Mouse (Mus musculus) heart, postnatal 25 days (tissue): Measurements from ENCODE around the gene Bid. TPM values are rescaled to one million over a fixed set of nuclear protein-coding genes. Genes with fewer than 3 reads are reported as not detected.
"Not testable (repeated sequence)": the region's sequence is repeated elsewhere in the genome, so short reads cannot be mapped to it uniquely, and the experiment has no call there.

Experiments used
- DNase-seq: peaks from one replicate; pipeline ENCODE4 v3.0.0; 2022; ENCODE audit warnings: low spot score
- intact Hi-C: fragments of 180-260 bp; cut with DNase I; formaldehyde crosslinking; loops from one replicate; pipeline ENCODE4 v1.15.1; 2025
- total RNA-seq, 2 experiments: library from RNA; stranded (reverse); gene quantifications; 2 replicates each; pipeline ENCODE4 v1.2.3; 2021

The Bid gene
- total RNA-seq, 2 experiments from 2014 or later: 0.89 to 1.2 TPM

DNA sequence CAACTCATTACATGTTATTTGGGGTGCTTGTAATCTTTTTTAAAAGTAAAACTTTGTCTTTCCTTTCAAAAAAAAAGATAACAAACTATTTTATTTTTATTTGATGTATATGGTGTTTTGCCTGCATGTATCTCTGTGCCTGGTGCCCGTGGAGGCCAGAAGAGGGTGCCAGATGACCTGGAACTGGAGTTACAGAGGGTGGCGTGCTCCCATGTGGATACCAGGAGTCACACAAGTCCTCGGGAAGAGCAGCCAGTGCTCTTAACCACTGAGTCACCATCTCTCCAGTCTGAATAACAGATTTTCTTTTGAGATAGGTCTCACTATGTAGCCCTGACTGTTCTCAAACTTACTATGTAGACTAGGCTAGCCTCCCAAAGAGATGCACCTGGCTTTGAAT is 7.2 kb downstream of the Bid start:
- intact Hi-C loops: no loop called here
- DNase-seq: no peak

DNA sequence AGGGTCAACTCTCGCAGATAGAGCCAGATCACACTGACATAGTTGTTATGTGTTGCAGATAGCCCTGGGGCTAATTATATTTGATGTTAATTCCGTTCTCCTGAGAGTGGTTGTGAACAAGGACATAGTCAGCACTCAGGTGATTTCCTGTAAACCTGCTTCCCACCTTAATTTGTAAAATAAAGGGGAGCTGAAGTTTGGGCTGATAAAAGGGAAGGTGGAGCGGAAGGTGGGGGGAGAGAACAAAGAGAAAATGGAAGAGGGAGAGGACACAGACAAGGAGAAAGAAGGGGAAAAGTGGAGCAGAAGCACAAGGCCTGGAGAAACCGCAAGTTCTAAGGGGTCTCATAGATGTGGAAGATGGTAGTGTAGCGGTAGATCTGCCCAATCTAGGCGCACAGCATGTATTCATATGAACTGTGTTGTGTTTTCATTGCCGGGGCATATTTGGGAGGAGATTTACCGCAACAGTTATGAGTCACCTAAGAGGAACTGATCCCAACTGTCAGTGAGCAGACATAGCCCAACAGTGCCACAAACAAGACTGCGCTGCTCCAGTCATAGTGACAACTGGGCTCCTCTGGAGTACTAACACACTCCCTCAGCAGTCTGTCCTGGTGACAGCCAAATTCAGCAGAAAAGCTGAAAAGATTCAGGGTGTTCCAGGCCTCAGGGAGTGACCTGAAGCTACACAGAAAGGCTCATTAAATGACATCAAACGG is 8.6 kb downstream of the Bid start:
- intact Hi-C loops, DNase-seq: not testable (repeated sequence)

GRCm38 (mm10) chr6:120906521-120906920 is 10.1 kb downstream of the Bid start:
- intact Hi-C loops: no loop called here
- no peak for DNase-seq

DNA sequence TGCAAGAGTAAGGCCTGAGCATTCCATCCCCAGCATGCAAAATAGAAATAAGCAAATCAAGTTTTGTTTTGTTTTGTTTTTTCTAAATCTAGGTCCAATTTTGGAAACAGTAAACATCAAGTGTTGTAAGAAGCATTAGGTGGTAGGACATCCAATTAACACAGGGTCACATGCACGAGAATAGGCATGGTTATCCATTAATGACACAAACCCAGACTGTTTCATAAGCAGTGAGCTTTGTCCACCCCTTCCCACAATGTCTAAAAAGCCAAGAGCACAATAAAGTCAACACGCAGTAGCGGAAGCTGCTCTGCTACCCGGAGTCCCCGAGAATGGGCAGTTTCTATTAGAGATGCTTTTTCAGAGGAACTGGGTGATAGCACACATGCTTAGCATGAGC is 11.5 kb downstream of the Bid start:
- intact Hi-C loops: no loop called here
- no peak for DNase-seq

GRCm38 (mm10) chr6:120903961-120904360 is 12.7 kb downstream of the Bid start:
- intact Hi-C loops: loop anchor here (5.0 kb wide), 1 partner anchor 48 kb away; no protein-coding TSS in a partner anchor

DNA sequence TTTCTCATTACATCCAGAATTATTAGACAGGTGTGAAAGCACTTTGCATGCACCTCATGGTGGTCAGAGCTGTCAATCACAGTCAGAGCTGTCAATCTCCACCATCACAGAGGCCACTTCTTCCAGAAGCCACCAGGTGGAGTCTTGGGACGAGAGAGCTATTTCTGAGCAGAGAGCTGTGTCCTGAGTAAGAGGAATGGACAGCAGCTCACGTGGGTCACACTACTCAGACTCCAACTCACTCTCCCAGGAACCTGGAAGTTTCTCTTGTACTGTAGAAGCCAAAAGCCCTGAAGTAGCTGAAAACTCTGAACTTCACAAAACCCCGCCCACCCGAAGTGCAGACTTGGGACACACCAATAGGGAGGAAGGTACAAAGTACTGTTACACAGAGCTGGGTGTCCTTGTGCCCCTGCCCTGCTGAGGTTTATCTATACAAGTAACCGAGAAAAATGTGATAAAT is 13.2 kb downstream of the Bid start:
- DNase-seq: no peak
- intact Hi-C loops: loop anchor here (5.0 kb wide), 1 partner anchor 49 kb away; no protein-coding TSS in a partner anchor

More at GRCm38 (mm10) chr6:120903961-120904360, 12.7 kb downstream of the Bid start:
- DNase-seq: no peak

DNA sequence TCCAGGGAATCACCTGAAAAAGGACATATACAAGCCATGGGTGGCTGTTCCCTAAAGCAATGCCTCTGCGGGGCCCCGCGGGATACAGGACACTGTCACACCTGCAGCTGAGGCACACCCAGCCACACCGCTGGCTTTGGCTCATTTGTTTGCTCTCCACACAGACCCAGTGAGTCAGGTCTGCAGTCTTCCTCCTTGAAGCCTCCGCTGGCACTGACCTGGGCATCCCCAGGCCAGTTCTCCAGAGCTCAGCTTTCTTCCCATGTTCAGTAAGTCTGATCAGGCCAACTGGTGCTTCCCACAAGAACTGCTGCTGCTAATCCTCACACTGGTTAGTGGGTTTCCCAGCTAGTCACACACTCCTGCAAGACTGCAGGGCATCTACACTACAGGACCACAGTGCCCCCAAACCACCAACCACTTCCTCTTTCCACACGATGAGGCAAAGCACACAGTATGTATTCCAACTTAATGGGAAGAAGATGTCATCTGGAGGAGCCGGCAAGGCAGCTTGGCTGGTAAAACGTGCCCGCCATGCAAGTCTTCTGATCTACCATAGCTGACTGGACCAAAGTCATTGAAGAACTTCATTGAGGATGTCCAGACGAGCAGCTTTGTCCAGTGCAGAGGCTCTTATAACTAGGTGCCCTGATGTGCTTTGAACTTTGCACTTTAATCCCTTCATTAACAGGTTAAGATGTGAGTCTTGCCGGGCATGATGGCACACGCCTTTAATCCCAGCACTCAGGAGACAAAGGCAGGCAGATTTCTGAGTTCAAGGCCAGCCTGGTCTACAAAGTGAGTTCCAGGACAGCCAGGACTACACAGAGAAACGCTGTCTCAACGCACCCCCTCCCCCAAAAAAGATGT is 14.6 kb downstream of the Bid start:
- DNase-seq: no peak
- intact Hi-C loops: loop anchor here (5.0 kb wide), 1 partner anchor 50 kb away; no protein-coding TSS in a partner anchor

- no peak for DNase-seq
- intact Hi-C loops: loop anchor here (2.0 to 10.0 kb wide), 2 partner anchors 236 to 278 kb away; partner anchors contain the start of gene Mical3
Measured at GRCm38 (mm10) chr6:120898188-120898833, 18.3 kb downstream of the Bid start.

DNA sequence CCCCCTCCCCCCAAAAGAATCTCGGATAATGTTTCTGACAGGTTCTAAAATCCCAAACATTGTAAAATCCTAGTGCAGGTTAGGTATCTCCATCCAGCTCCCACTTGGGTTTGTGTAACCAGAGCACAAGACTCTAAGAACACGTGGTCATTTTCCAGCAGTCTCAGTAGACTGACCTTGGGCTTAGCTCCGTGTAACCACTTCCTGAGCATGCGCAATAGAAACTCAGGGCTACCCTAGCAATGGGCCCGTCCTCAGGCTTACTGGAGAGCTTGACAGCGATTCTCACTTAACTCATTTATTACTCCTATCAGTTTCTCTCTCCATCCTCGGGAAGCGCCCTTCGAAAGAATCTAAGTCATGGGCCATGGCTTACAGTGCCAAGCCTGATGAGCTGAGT is 22.1 kb downstream of the Bid start:
- intact Hi-C loops: loop anchor here (10.0 kb wide), 1 partner anchor 240 kb away; the partner anchor contains the start of gene Mical3
- DNase-seq: no peak

- intact Hi-C loops: loop anchor here (10.0 kb wide), 1 partner anchor 241 kb away; the partner anchor contains the start of gene Mical3
- DNase-seq: no peak
Measured at GRCm38 (mm10) chr6:120894089-120894488, 22.6 kb downstream of the Bid start.

- DNase-seq: no peak
- intact Hi-C loops: no loop called here
Measured at GRCm38 (mm10) chr6:120886696-120887095, 30.0 kb downstream of the Bid start.

DNA sequence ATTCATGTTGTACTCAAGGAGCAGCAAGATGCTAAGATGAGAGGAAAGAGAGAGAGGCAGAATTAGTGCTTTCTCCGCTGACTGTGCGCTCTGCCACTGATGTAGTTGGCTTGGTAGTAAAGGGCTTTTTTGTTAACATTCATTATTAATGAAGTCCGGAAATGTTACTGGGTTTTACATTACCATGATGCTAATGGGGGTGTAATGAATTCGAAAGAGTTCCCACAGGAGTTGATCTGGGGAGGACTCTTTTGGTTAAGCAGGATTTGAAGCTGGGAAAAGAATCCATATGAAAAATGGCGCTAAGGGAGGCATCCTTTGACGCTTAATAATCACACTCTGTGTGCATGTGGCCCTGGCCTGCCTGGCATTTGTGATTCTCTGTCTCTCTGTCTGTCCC is 32.2 kb downstream of the Bid start:
- no peak for DNase-seq
- intact Hi-C loops: no loop called here

- no peak for DNase-seq
Measured at GRCm38 (mm10) chr6:120879046-120879445, 37.6 kb downstream of the Bid start.

GRCm38 (mm10) chr6:120873874-120874273 is 42.8 kb downstream of the Bid start:
- intact Hi-C loops: no loop called here
- no peak for DNase-seq

More at GRCm38 (mm10) chr6:120879046-120879445, 37.6 kb downstream of the Bid start:
- intact Hi-C loops: no loop called here

GRCm38 (mm10) chr6:120871286-120871685 is 45.4 kb downstream of the Bid start:
- intact Hi-C loops: no loop called here

GRCm38 (mm10) chr6:120868824-120869223 is 47.8 kb downstream of the Bid start:
- intact Hi-C loops: no loop called here
- DNase-seq: no peak

More at GRCm38 (mm10) chr6:120871286-120871685, 45.4 kb downstream of the Bid start:
- DNase-seq: no peak

GRCm38 (mm10) chr6:120866051-120866814 is 50.4 kb downstream of the Bid start:
- intact Hi-C loops: no loop called here
- no peak for DNase-seq

GRCm38 (mm10) chr6:120860079-120860478 is 56.6 kb downstream of the Bid start:
- intact Hi-C loops: no loop called here
- DNase-seq: no peak

GRCm38 (mm10) chr6:120858217-120858711 is 58.4 kb downstream of the Bid start:
- intact Hi-C loops: no loop called here
- no peak for DNase-seq
